Mouse (Mus musculus) NIH3T3 (cell line): Measurements from ENCODE around the gene Gm21319.
"Not testable (repeated sequence)": the region's sequence is repeated elsewhere in the genome, so short reads cannot be mapped to it uniquely, and the experiment has no call there.

Experiments used
- DNase-seq: peaks from one replicate; pipeline ENCODE4 v3.0.0-alpha.2; 2012; ENCODE audit warnings: low read depth

Gm21319 gene

DNA sequence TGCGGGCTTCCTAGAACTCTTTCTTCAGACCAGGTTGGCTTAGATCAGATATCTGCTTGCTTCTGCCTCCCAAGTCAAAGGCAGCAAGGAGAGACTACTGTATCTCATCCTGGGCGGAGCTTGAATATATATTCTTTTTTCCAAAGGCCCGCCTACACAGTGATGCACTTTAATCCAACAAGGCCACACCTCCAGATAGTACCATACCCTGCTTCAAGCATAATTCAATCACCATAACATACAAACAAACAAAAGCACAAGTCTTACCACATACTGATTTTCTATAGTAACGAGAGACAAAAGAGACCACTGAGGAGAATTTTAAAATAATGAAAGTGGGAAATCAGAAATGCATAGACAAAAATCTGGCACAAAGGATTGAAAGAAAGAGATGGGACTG lies at the start of gene Gm21319:
Gene Gm21319 (minus strand): TSS at position 101 of the 400 bp plus-strand sequence.
- DNase-seq = not testable (repeated sequence)

- not testable (repeated sequence) for DNase-seq
Observed at GRCm38 (mm10) chr12:87816277-87816676, 40.7 kb upstream of the Gm21319 start, which contains the start of gene BB287469. TSS of gene BB287469 (plus strand) at chr12:87816577.

DNA sequence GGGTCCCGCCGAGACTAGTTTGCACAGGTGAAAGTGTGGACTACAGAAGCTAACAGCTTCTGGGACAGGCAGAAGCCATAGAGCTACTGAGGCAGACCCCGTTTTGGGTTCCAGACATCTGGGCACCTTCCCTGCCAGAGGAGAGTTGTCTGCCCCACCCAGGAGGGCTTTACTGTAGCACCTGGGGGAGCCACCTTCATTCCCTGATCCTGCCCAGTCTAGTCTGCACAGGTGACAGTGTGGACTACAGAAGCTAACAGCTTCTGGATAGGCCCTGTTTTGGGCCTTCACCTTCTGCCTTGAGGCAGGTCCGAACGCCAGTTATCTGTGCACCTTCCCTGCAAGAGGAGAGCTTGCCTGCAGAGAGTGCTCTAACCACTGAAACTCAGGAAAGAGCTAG lies 22.4 kb upstream of the Gm21319 start:
- DNase-seq = not testable (repeated sequence)

DNA sequence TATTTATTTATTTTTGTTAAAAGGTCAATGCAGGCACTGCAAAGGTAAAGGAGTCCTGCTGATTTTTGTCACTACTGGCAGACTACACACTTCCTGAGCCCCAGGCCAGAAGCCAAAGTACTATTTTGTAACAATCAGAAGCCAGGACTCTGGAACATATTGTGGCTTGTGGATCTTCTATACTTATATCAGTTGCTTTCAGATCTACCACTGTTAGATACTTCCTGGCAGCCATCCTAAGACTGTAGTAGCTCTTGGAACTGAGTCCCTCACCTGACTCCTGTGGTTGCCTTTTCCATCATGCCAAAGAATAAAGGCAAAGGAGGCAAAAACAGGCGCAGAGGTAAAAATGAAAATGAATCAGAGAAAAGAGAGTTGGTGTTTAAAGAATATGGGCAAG lies 19.7 kb upstream of the Gm21319 start, which contains the start of gene Gm21936:
Gene Gm21936 (plus strand): TSS at position 301 of the 400 bp plus-strand sequence.
- DNase-seq = not testable (repeated sequence)
